Mouse (Mus musculus) urinary bladder, postnatal 4 days (tissue): Measurements from ENCODE around the gene Lrrc8e.

Source experiments
- DNase-seq, 2 experiments: peaks; one replicate each; pipeline ENCODE4 v3.0.0; 2021 to 2022; ENCODE audit warnings: low spot score in 2 of 2

The Lrrc8e gene

DNA sequence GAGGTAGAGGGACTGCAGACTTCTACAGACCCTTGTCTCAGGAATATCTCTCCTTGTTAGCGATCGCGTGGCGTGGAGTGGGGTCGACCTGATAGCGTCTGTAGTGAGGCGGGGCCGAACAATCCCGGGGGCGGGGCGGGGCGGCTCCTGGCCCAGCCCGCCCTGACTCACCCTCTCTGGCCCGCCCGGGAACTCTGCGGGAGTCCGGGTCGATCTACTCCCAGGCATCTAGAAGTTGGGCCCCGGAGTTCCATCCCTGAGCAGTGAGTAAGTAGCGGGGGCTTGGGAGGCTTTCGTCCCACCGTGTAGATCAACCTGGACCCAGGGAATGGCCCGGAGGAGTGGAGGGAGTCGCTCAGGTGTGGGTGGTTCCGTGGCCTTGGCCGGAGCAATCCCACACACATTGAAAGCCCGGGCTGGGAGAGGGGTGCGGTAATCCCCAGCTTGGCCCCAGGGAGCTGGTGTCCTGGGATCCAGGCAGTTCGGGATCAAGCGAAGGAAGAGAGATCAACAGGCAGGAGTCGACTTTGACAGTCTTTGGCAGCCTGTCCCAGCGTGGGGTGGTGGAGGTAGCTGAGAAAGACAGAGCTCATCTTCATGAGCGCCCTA lies at the start of gene Lrrc8e:
Gene Lrrc8e, plus strand, starts transcription at position 89 of the 609 bp plus-strand sequence.
- no peak for DNase-seq

DNA sequence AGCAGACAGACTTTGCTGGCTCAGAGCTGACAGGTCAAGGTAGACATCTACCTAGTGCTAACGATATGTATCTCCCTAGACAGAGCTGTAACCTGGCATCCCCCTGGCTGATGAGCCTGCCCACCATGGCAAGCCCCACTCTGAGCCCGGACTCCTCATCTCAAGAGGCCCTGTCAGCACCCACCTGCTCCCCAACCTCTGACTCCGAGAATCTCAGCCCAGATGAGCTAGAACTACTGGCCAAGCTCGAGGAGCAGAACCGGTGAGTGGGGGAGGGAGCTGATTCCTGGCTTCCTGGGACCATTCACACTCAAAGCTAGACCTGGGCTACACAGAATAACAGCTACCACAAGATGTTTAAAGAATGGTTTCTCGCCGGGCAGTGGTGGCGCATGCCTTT lies 43.2 kb upstream of the Lrrc8e start:
- no peak for DNase-seq

- no peak for DNase-seq
Measured at GRCm38 (mm10) chr8:4186151-4186550, 40.5 kb upstream of the Lrrc8e start.

DNA sequence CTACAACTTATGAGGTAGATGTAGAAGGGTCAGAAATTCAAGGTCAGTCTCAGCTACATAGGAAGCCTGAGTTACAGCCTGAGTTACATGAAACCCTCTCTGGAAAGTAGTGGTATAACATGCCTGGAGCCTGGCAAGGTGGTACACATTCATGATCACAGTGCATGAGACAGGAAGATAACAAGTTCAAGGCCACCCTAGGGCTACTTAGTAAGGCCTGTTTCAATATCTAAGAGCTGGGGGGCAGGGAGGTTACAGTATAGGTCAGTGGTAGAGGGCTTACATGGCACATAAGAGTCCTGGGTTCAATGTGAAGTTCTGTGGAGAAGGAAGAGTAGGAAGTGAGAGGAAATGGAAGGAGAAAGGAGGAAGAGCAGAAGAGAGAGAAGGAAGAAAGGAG lies 38.0 kb upstream of the Lrrc8e start:
- no peak for DNase-seq

DNA sequence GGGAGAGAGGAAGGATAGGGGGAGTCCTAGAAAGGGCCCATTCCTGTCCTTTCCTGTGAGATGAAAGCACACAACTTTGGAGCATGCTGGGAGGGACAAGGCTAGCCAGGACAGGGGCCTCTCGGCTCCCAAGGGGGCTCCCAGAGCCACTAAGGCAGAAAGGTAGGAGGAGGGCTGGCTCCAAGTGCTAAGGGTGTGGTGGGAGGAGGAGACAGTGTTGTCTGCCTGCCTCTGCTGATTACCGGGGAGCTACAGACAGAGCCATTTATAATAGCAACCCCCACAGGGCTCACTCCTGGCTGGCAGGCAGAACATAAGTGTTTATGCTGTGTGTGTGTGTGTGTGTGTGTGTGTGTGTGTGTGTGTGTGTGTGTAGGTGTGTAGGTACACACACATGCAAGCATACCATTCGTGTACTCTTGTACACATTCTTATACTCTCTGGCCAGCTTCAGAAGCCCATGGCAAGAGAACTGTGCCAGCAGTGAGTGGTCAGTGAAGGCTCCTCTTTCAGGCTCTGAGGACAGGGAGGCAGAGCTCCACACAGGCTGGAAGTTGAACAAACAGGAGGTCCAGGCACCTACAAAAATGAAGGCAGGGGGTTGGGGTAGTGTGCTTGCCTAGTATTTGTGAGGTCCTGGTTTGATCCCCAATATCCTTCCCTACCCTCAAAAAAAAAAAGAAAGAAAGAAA lies 37.5 kb upstream of the Lrrc8e start:
- no peak for DNase-seq

GRCm38 (mm10) chr8:4192305-4192704 lies 34.3 kb upstream of the Lrrc8e start:
- DNase-seq, result no peak

- peak; percentile 74 to 90 for DNase-seq
Measured at GRCm38 (mm10) chr8:4192807-4193587, 33.6 kb upstream of the Lrrc8e start.

GRCm38 (mm10) chr8:4193588-4193894 lies 33.1 kb upstream of the Lrrc8e start:
- DNase-seq, result no peak

GRCm38 (mm10) chr8:4201321-4201720 lies 25.3 kb upstream of the Lrrc8e start:
- DNase-seq, result no peak

DNA sequence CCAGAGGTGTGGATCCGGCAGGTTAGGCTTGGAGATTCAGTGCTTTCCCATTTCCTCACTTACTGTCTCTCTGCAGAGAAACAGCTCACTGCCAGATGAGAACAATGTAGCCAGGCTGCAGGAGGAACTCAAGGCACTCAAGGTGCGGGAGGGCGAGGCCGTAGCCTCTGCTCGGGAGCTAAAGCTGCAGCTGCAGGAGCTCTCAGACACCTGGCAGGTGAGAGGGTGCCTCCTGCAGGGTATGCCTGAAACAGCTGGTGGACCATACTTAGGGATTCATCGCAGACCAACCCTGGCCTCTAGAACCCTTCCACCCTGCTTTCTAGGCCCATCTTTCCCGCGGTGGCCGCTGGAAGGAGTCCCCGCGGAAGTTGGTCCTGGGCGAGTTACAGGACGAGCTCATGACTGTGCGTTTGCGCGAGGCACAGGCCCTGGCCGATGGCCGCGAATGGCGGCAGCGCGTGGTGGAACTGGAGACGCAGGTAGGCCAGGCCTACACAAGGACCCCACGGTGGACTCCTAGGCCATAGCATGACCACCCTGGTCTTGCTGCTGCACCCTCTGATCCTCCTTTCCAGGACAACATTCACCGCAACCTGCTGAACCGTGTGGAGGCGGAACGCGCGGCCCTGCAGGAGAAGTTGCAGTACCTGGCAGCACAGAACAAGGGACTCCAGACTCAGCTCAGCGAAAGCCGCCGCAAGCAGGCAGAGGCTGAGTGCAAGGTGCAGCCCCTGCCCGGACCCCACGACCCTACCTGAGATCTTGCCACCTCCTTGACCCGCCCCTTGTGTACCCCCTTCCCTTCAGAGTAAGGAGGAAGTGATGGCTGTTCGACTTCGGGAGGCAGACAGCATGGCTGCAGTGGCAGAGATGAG lies 21.1 kb upstream of the Lrrc8e start:
- DNase-seq, result no peak

DNA sequence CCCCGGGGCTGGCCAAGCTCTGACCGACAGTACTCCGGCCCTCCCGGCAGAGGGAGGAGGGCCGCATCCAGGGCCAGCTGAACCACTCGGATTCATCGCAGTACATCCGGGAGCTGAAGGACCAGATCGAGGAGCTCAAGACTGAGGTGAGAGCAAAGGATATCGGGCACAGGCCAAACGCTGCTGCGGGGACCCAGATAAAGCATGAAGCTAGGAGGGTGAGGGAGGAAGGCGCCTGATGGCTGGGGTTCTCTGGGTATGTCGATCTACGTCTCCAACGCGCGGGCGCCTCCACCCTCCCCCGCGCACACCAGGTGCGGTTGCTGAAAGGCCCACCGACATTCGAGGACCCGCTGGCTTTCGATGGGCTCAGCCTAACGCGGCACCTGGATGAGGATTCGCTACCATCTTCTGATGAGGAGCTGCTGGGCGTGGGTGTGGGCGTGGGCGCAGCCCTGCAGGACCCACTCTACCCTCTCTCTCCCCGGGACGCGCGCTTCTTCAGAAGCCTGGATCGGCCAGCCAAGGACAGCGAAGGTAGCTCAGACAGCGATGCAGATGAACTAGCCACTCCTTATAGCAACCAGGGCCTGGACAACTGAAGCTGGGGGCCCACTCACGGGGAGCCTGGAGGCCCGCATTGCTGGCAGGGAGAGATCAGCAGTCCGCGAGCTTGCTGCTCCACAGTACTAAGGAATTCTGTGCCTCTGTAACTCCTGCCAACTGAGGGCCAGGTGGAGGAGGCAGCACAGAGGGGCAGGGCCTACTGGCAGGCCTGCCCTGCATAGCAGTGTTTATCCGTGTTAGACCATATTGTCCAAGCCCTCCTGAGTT lies 20.2 kb upstream of the Lrrc8e start:
- DNase-seq, result no peak

DNA sequence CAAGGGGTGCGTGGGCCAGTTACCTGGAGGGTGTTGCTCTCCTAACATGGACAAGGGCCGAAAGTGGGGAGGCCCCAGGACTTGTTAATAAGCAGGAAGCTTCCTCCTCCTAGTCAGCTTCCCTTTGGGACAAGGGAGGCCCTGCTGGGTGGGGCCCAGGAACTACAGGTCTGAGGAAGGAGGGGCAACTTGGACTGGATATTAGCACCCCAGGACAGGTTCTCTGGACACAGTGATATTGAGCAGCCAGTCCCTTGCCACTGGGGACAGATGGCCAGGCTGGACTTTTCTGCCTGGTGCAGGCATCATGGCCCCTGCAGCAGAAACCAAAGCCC lies 19.6 kb upstream of the Lrrc8e start:
- no peak for DNase-seq

DNA sequence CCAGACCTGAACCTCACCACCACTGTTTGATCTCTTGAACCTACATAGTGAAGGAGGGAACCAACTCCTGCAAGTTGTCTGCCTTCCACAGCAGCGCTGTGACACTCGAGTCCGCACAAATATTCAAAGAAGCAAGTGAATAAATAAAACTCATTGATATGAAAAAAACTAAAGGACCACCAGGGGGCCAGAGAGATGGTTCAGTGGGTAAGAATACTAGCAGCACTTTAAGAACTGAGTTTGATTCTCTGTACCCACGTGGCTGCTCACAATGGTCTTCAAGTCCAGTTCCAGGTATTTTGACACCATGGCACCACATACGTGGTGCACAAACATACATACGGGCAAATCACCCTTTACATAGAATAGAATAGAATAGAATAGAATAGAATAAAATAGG lies 15.5 kb upstream of the Lrrc8e start:
- DNase-seq, result no peak

GRCm38 (mm10) chr8:4212809-4213209 lies 13.8 kb upstream of the Lrrc8e start:
- DNase-seq, result no peak

GRCm38 (mm10) chr8:4213210-4214005 lies 13.2 kb upstream of the Lrrc8e start:
- DNase-seq, result peak; percentile 59 to 75

DNA sequence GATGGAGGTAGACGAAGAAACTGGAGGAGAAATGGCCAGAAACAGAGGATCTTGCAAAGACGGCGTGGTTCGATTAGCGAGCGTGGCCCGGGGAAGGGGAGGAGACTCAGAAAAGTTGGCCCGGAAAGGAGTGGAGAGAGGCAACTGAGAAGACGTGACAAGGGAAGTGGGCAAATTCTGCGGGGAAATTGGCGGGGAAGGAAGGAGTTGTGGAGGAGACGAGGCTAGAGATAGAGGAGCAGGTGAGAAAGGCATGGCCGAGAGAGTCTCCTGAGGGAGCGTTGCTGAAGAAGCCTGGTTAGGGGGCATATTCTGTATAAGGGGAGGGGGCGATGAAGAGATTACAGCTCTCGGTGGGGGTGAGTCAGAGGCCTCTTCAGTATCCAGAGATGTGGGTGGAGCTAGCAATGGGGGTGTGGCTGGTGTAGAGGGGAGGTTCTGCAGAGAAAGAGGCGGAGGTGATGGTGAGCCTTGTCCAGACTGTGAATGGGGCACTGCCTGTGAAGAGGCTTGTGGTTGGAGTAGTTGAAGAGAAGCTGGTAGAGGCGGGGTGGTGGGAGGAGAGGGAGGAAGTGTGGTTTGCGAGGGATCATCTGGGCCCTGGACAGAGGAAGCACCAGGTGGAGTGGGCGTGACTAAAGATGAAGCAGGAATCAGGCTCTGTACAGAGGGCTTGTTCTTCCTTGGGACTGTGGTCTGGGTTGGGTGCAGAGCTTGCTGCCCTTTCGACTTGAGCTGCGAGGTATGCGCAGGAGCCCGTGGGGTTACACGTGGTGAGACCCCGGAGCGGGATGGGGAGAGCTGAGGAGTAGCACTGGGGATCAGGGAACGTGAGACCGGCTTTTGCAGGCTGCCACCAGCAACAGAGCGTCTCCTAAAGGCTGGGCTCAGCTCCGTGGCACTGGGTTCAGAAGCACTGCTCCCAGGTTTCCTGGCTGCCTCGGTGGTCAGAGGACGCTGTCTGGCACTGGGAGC lies 12.3 kb upstream of the Lrrc8e start:
- DNase-seq, result peak; percentile 54 to 65

GRCm38 (mm10) chr8:4216296-4216695 lies 10.3 kb upstream of the Lrrc8e start:
- no peak for DNase-seq

GRCm38 (mm10) chr8:4216791-4217621 lies 9.6 kb upstream of the Lrrc8e start, which contains the start of gene Prr36:
Gene Prr36, minus strand, starts transcription at chr8:4217459.
- DNase-seq, result no peak
